ENCODE assay signal across 19 mouse cellular contexts in genomic region chr10:10325560-10325959, GRCm38 (mm10).
A peak's percentile ranks its signal among the peaks of the same experiment; 100 is the strongest.
DNase-seq lines count a peak whose midpoint lies in the region; ATAC-seq lines count a peak whose summit lies in the region.
"Had no signal": no experiment of that assay in that cellular context is flagged by ENCODE, and none has a peak within 500 bp of the region (broad histone marks: within the 10 kb centered on the region; RNA-seq: fewer than 3 reads in every experiment).

No protein-coding gene starts in this region.

- 63% methylated on average over 2 of the region's 2 CpGs for WGBS in liver, embryonic 12.5 days (ENCODE audit: insufficient replicate concordance)

- H3K4me2 ChIP-seq in liver, embryonic 12.5 days: no peak overlapping the region
- H3K4me2 ChIP-seq: forebrain, embryonic 15.5 days; heart, embryonic 15.5 days; hindbrain, embryonic 15.5 days; limb, embryonic 13.5 days; midbrain, embryonic 15.5 days; stomach, embryonic 15.5 days had no signal

- ATAC-seq in liver, embryonic 12.5 days: no peak
- ATAC-seq: forebrain, embryonic 15.5 days; midbrain, embryonic 15.5 days had no signal

- peaks cover 3% of the 10 kb centered on the region; the same call in 1 of the 2 replicates for H3K4me1 ChIP-seq in liver, embryonic 12.5 days

- intact Hi-C loops in heart, postnatal 14 days (cut with DNase I): no loop called here

- H3K9ac ChIP-seq in liver, embryonic 12.5 days: no peak overlapping the region
- H3K9ac ChIP-seq: forebrain, embryonic 15.5 days; heart, embryonic 15.5 days; hindbrain, embryonic 15.5 days; limb, embryonic 13.5 days; midbrain, embryonic 15.5 days; stomach, embryonic 15.5 days had no signal

- H3K4me3 ChIP-seq in liver, embryonic 12.5 days: no peak overlapping the region
- H3K4me3 ChIP-seq: forebrain, embryonic 15.5 days; heart, embryonic 15.5 days; hindbrain, embryonic 15.5 days; limb, embryonic 13.5 days; midbrain, embryonic 15.5 days; stomach, embryonic 15.5 days had no signal

- no peak overlapping the region for H3K27ac ChIP-seq in liver, embryonic 12.5 days
- H3K27ac ChIP-seq: forebrain, embryonic 15.5 days; heart, embryonic 15.5 days; hindbrain, embryonic 15.5 days; limb, embryonic 13.5 days; midbrain, embryonic 15.5 days; stomach, embryonic 15.5 days had no signal

- no peaks in the 10 kb centered on the region for H3K27me3 ChIP-seq in liver, embryonic 12.5 days (replicated peaks)
- H3K27me3 ChIP-seq: forebrain, embryonic 15.5 days; heart, embryonic 15.5 days; hindbrain, embryonic 15.5 days; limb, embryonic 13.5 days; midbrain, embryonic 15.5 days; stomach, embryonic 15.5 days had no signal

- H3K9me3 ChIP-seq in liver, embryonic 12.5 days (replicated peaks): no peaks in the 10 kb centered on the region
- H3K9me3 ChIP-seq: forebrain, embryonic 15.5 days; heart, embryonic 15.5 days; hindbrain, embryonic 15.5 days; limb, embryonic 13.5 days; midbrain, embryonic 15.5 days; stomach, embryonic 15.5 days had no signal

- DNase-seq in heart, adult 8-10 months (ENCODE audit: low spot score): peak; percentile 39
- no peak for DNase-seq in heart, postnatal 14 days
- peak; percentile 33 for DNase-seq in right cerebral cortex, postnatal 25 days
- no peak for DNase-seq in right cerebral cortex, postnatal 4 days
- DNase-seq in brain, adult 2 months (ENCODE audit: low read depth, low spot score): peak; percentile 83
- DNase-seq in lung, postnatal 36 days: no peak
- DNase-seq: adrenal gland, postnatal 10 days; cerebellum, postnatal 10 days; gastrocnemius, postnatal 10 days; kidney, adult 11 months; kidney, postnatal 10 days; lung, adult 18-20 months had no signal

- no peaks in the 10 kb centered on the region for H3K36me3 ChIP-seq in liver, embryonic 12.5 days
- H3K36me3 ChIP-seq: forebrain, embryonic 15.5 days; heart, embryonic 15.5 days; hindbrain, embryonic 15.5 days; limb, embryonic 13.5 days; midbrain, embryonic 15.5 days; stomach, embryonic 15.5 days had no signal

Comparison
In these comparisons a context has a peak if more than half of its experiments do, and no peak if none do; other contexts are left out.
1. DNase-seq: peak in heart, adult 8-10 months (single experiment), right cerebral cortex, postnatal 25 days (single experiment) and brain, adult 2 months (single experiment); none in heart, postnatal 14 days (0 of 2), right cerebral cortex, postnatal 4 days (single experiment) and lung, postnatal 36 days (single experiment).